Mouse (Mus musculus) cerebellum, adult 2 months (tissue): ENCODE results near the gene Prr23a3.

Experiments
- CTCF ChIP-seq: fragments of 200-500 bp; IDR thresholded peaks from 2 replicates; pipeline ENCODE4 v1.5.1; 2011; ENCODE audit warnings: low read depth, mild to moderate bottlenecking, control low read depth, low read length, moderate library complexity, borderline replicate concordance; ENCODE audit not compliant: insufficient read depth
- POLR2A ChIP-seq: fragments of 200-500 bp; IDR thresholded peaks from 2 replicates; pipeline ENCODE4 v1.6.1; 2011; ENCODE audit warnings: low read length, control low read depth, borderline replicate concordance; ENCODE audit not compliant: insufficient read depth

DNA sequence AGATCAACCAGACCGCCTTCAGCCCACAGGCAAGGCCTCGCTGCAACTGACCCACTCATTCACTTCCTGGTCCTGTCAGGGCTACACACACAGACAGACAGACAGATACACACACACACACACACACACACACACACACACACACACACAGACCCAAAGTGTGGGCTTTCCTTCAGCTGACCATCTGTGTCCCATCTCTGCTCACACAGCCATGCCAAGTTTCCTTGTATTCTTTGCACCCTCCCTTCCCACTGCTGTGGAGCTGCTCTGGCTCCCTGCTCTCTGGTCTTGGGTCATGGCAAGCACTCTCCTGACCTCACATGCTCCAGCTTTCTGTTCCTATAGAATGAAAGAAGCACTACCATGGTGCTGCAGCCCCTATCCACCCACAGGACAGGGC is 45.1 kb upstream of the Prr23a3 start:
- TF ChIP-seq CTCF (no peak), POLR2A (no peak)
